Mouse (Mus musculus) mature B cell (primary cell): Measurements from ENCODE around the gene Gm10147.
"Not testable (repeated sequence)": the region's sequence is repeated elsewhere in the genome, so short reads cannot be mapped to it uniquely, and the experiment has no call there.

Experiments
- in situ Hi-C: fragments of 300-500 bp; cut with MboI; formaldehyde crosslinking; loops from 2 replicates; pipeline ENCODE4 v1.14.3; 2019

The Gm10147 gene

GRCm38 (mm10) chrX:28607742-28608141, at the start of gene Gm10147:
Gm10147 (minus strand) TSS chrX:28607842.
- in situ Hi-C loops: not testable (repeated sequence)
